Mouse (Mus musculus): ENCODE results near the gene Lrp5.

GRCm38 (mm10) chr19:3628223-3628622, 58.1 kb downstream of the Lrp5 start:
- no peak for TF ChIP-seq CTCF (IDR thresholded peaks at IDR 0.05; ENCODE audit: control insufficient read depth, insufficient read depth, insufficient read length)
- TF ChIP-seq USF1 (IDR thresholded peaks at IDR 0.05; ENCODE audit: low read depth): no peak
- no peak for TF ChIP-seq MAX (IDR thresholded peaks at IDR 0.05)
